Mouse (Mus musculus): ENCODE data around the gene Stpg3. TPM values are rescaled to one million over a fixed set of nuclear protein-coding genes. Genes with fewer than 3 reads are reported as not detected.

Stpg3 gene
- polyA plus RNA-seq, 1 experiment from 2014 or later: not detected

DNA sequence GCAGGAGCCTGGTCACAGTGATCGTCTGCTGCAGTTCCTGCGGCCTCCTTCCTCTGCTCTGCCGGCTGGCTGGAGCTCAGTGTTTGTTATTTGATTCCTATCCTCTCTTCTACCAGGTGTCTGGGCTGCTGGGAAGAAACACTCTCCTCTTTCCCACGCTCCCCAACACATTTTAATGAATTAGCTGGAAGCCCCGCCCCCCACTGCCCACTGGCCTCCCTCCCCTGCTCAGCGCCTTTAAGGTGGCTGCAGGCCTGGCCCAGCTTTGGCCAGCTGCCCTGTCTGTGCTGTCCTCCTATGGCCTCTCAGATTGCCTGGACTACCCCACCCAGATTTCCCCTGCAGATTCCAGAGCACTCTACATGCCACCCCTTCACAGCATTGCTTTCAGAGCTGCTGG is 36.8 kb downstream of the Stpg3 start:
- Histone ChIP-seq H3K4me1 (peaks cover 58% of the 10 kb centered on the region), H3K4me2 (peak overlapping the region; percentile 14), H3K9me3 (no peaks in the 10 kb centered on the region), H3K36me3 (no peaks in the 10 kb centered on the region), H3K27ac (replicated peaks) (peak overlapping the region; percentile 67), H3K27me3 (replicated peaks) (peaks cover 71% of the 10 kb centered on the region), H3K4me3 (no peak overlapping the region), H3K9ac (peak overlapping the region; percentile 52)
- ATAC-seq (ENCODE audit: extremely low read depth, insufficient number of reproducible peaks, low FRiP score, low TSS enrichment): no peak
- 11% methylated on average over 6 of the region's 6 CpGs for WGBS

DNA sequence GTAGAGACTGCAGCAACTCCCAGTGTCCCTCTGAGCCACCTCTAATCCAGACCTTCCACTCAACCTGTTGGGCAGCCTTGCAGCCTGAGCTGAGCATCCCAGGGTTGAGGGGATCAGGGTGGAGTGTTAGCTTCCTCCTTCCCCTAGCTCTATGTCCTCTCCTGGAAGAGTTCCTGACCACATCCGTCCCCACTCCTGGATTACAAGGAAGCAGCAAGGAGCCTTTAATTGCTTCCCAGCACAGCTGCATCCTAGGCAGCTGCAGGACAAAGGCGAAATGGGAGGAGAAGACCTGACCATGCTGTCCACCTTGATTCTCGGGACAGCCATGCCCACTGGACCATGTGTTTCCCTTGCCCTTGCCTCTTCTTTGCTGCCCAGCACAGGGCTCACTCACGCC is 37.4 kb downstream of the Stpg3 start:
- Histone ChIP-seq H3K4me1 (peaks cover 54% of the 10 kb centered on the region), H3K9ac (peak overlapping the region; percentile 52; the same call in 1 of the 2 replicates), H3K36me3 (no peaks in the 10 kb centered on the region), H3K4me3 (0 out of 2 replicates have a peak overlapping the region, but pooled peaks have one; percentile 0), H3K9me3 (no peaks in the 10 kb centered on the region), H3K4me2 (peak overlapping the region; percentile 14; the same call in 1 of the 2 replicates), H3K27me3 (replicated peaks) (peaks cover 67% of the 10 kb centered on the region), H3K27ac (replicated peaks) (peak overlapping the region; percentile 67)
- ATAC-seq (ENCODE audit: extremely low read depth, insufficient number of reproducible peaks, low FRiP score, low TSS enrichment): no peak
- WGBS: 48% methylated on average over 4 of the region's 4 CpGs

DNA sequence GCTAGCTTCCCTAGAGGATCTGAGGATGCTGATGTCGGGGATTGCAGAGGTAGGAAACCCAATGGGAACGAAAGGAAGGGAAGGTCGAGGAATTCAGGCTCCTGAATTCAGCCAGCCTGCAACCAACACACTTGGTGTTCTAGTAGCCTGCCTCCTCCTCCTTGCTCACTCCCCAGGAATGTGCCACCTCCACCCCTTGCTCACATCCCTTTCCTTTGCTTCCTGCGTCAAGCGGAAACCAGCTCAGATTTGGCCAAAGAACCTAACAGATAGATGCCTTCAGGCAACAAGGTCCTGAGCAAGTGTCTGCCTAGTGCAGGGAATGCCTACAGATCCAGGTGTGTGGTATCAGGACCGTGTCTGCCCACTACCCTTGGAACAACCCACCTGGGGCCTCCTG is 37.9 kb downstream of the Stpg3 start:
- Histone ChIP-seq H3K36me3 (no peaks in the 10 kb centered on the region), H3K9ac (0 out of 2 replicates have a peak overlapping the region, but pooled peaks have one; percentile 4), H3K4me3 (no peak overlapping the region), H3K9me3 (no peaks in the 10 kb centered on the region), H3K4me1 (peaks cover 49% of the 10 kb centered on the region), H3K27me3 (replicated peaks) (peaks cover 66% of the 10 kb centered on the region), H3K4me2 (no peak overlapping the region), H3K27ac (replicated peaks) (peak overlapping the region; percentile 67)
- WGBS: 32% methylated on average over 6 of the region's 6 CpGs
- no peak for ATAC-seq (ENCODE audit: extremely low read depth, insufficient number of reproducible peaks, low FRiP score, low TSS enrichment)

DNA sequence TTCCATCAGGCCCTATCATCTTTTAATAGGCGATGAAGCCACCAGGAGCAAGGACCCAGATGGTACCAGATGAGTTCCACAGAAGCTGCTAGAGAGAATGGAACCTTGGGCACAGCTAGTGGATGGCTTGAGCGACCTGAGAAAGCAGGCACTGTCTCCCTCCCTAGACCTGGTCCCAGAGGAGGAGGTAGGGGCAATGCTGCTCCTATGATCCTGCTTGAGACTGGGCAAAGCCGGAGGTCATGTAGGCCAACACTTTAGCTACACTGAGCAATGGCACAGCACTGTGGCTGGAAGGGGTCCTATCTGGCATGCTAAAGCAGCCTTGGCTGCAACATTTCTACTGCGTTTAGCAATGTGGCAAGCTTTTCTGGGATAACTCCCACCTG is 38.8 kb downstream of the Stpg3 start:
- Histone ChIP-seq H3K27me3 (replicated peaks) (peaks cover 58% of the 10 kb centered on the region), H3K9ac (no peak overlapping the region), H3K27ac (replicated peaks) (no peak overlapping the region), H3K4me3 (no peak overlapping the region), H3K9me3 (no peaks in the 10 kb centered on the region), H3K4me2 (no peak overlapping the region), H3K4me1 (peaks cover 44% of the 10 kb centered on the region), H3K36me3 (no peaks in the 10 kb centered on the region)
- WGBS: 66% methylated on average over 4 of the region's 4 CpGs
- no peak for ATAC-seq (ENCODE audit: extremely low read depth, insufficient number of reproducible peaks, low FRiP score, low TSS enrichment)

DNA sequence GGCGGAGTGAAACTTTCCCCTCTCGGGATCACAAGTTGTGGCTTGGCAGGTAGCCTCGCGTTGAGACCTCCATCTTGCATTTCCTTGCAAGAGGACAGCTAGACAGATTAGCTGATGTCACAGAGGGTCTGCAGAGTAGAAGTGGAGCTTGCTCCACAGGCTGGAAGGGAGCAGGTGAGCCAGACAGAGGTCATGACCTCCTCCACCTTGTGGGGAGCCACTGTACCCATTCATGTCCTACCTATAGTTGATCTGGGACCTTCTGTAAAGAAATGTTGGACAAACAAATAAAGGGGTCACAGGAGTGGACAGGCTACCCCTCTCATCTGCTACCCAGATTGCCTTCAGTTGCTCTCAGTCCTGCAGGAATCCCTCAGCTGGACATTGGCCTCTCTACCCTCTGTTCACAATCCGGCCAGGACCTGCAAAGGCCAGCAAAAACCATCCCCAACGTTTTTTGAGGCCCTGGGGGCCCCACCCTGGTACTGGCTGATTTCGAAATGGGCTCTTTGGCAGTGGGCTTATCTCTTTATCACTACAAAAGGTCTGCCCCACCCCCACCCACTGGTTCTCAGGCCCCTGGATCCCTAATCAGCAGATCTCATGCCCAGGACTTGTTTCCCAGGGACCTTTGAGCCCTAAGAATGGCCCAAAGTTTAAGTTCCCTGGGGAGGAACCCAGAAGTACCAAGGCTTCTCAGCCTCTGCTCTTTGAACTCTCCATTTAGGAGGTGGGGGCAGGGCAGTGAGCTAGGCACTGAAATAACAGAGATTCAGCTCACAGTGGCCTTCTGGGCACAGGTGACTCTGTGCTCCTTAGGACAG is 39.4 kb downstream of the Stpg3 start:
- ATAC-seq (ENCODE audit: extremely low read depth, insufficient number of reproducible peaks, low FRiP score, low TSS enrichment): no peak
- Histone ChIP-seq H3K27me3 (replicated peaks) (peaks cover 55% of the 10 kb centered on the region), H3K4me3 (no peak overlapping the region), H3K4me2 (no peak overlapping the region), H3K9ac (no peak overlapping the region), H3K9me3 (no peaks in the 10 kb centered on the region), H3K36me3 (no peaks in the 10 kb centered on the region), H3K27ac (replicated peaks) (no peak overlapping the region), H3K4me1 (peaks cover 47% of the 10 kb centered on the region)
- WGBS: 49% methylated on average over 7 of the region's 7 CpGs

DNA sequence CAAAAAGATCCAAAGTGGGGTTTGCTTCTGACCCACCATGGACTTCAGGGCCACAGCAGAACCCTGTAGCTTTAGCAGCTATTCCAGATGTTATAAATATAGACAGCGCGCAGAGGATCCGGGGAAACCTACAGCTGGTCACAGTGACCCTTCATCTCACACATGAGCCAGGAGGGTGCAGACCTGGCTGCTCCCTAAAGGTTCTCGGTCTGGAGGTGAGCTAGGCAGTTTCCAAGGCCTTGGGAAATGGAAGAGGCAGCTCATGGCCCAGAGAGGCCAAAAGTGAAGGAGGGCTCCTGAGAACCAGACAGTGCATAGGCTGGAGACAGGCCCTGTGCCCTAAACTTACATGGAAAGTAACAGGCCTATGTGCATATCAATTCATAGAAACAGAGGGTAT is 40.6 kb downstream of the Stpg3 start:
- H3K4me2 ChIP-seq: no peak overlapping the region
- peaks cover 48% of the 10 kb centered on the region for H3K4me1 ChIP-seq
- ATAC-seq (ENCODE audit: extremely low read depth, insufficient number of reproducible peaks, low FRiP score, low TSS enrichment): no peak
- H3K36me3 ChIP-seq: no peaks in the 10 kb centered on the region
- no peak overlapping the region for H3K27ac ChIP-seq (replicated peaks)
- H3K27me3 ChIP-seq (replicated peaks): peaks cover 42% of the 10 kb centered on the region
- H3K4me3 ChIP-seq: no peak overlapping the region
- H3K9me3 ChIP-seq: no peaks in the 10 kb centered on the region
- WGBS: 88% methylated on average over 4 of the region's 4 CpGs
- H3K9ac ChIP-seq: no peak overlapping the region

DNA sequence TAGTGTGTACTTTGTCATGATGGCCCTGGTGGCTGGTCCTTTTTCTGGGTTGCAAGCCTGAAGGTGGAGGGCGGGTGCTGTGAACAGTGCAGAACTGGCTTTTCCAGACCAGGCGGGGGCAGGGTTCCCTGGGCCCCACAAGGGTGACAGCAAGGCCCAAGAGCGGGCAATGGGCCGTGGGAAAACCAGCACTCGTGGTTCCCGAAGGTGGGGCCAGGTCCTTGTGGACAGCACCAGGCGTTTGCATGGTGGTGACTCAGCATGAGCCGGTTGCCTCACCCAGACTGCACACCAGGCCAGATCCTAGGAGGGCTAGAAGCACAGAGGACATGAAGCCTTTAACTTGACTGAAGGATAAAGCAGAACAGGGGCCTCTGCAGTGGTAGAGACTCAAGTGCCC is 41.8 kb downstream of the Stpg3 start:
- no peaks in the 10 kb centered on the region for H3K9me3 ChIP-seq
- H3K9ac ChIP-seq: no peak overlapping the region
- H3K4me1 ChIP-seq: peaks cover 45% of the 10 kb centered on the region
- H3K27ac ChIP-seq (replicated peaks): no peak overlapping the region
- 47% methylated on average over 8 of the region's 8 CpGs for WGBS
- no peaks in the 10 kb centered on the region for H3K36me3 ChIP-seq
- H3K27me3 ChIP-seq (replicated peaks): peaks cover 30% of the 10 kb centered on the region
- H3K4me2 ChIP-seq: no peak overlapping the region
- H3K4me3 ChIP-seq: no peak overlapping the region
- ATAC-seq (ENCODE audit: extremely low read depth, insufficient number of reproducible peaks, low FRiP score, low TSS enrichment): no peak

DNA sequence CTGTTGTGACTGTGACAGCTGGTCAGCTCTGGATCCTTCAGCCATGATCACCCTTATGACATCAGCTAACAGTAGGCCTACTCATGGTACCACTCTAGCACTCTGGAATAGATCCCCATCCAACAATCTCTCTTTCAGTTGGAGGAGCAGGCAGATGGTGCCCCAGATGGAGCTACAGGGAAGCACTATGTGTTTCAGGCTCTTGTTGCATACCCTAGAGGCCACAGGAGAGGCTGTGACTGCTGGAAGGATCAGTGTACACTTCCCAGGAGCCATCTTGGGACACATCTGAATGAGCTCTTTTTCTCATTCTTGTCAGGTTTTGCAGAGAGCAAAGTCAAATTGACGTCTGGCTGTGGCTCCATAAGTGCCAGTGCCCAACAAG is 42.7 kb downstream of the Stpg3 start:
- Histone ChIP-seq H3K36me3 (no peaks in the 10 kb centered on the region), H3K4me2 (no peak overlapping the region), H3K27ac (replicated peaks) (no peak overlapping the region), H3K4me1 (peaks cover 43% of the 10 kb centered on the region), H3K27me3 (replicated peaks) (peaks cover 22% of the 10 kb centered on the region), H3K9me3 (no peaks in the 10 kb centered on the region), H3K9ac (no peak overlapping the region), H3K4me3 (no peak overlapping the region)
- no peak for ATAC-seq (ENCODE audit: extremely low read depth, insufficient number of reproducible peaks, low FRiP score, low TSS enrichment)
- 70% methylated on average over 1 of the region's 1 CpGs for WGBS

DNA sequence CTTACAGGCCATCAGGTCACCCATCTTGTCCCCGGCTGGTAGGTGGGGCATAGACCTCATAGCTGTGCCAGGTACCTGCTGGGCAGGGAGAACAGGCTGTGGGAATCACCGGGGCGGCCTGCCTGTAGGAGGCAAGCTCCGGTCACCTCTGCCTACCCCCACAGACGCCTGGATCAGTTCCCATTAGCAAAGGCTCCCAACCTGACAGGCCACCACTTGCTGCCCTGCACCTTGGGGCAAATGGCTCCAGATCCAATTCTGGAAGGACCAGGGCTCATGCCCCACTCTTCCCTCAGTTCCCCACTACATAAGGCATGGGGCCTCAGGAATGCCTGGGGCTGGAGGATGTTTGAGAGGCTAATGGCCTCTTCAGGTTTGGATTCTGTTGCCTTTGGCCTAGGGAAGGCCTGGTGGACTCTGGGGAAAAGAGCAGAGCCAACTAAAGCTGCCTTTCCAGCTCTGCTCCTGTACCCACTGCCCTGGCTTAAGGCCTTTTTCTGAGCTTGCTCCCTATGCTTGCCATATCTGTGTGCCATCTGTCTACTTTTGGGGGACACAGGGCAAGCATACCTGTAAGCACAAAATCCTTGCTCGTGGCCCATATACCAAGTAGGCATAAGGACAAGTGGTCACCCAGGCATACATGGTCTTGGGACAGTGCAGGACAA is 43.2 kb downstream of the Stpg3 start:
- no peak overlapping the region for H3K4me3 ChIP-seq
- H3K9ac ChIP-seq: no peak overlapping the region
- H3K27ac ChIP-seq (replicated peaks): no peak overlapping the region
- WGBS: 80% methylated on average over 6 of the region's 6 CpGs
- H3K27me3 ChIP-seq (replicated peaks): peaks cover 16% of the 10 kb centered on the region
- no peak overlapping the region for H3K4me2 ChIP-seq
- no peaks in the 10 kb centered on the region for H3K36me3 ChIP-seq
- no peak for ATAC-seq (ENCODE audit: extremely low read depth, insufficient number of reproducible peaks, low FRiP score, low TSS enrichment)
- no peaks in the 10 kb centered on the region for H3K9me3 ChIP-seq
- H3K4me1 ChIP-seq: peaks cover 38% of the 10 kb centered on the region

DNA sequence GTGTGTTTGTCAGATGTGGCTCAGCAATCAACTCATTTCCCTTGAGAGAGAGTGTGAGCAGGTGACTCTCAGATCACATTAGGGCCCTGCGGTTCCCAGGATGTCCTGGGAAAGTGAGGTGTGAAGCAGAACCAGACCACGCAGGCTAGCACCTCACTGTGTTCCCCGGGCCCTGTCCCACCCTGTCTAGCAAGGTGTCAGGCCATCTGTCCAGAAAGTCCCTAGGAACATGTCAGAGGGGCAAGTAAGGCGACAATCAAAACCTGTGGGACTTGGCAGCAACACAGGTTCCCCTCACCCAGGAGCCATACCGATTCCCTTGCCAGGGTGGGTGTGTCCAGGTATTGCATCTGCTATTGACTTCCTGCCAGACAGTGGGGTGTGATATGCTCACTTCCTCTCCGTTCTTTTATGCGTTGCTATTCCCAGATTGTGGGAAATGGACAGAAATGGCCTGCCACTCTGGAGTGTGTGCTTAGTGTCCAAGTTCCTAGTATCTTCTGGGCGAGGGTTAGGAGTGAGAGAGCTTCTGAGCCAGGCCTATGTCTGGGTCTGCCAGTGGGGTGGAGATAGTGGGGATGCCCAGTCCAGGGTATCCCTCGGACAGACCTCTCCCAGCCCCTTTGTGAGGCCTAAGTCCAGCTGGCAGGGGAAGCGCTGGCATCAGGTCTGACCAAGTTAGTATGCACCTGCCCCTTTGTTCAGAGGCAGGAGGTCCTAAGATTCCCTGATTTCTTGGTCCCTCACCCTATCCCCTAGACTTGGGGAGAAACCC is 43.9 kb downstream of the Stpg3 start:
- Histone ChIP-seq H3K4me3 (no peak overlapping the region), H3K27ac (replicated peaks) (peak overlapping the region; percentile 17; the same call in 1 of the 2 replicates), H3K4me2 (no peak overlapping the region), H3K9me3 (no peaks in the 10 kb centered on the region), H3K4me1 (peaks cover 36% of the 10 kb centered on the region), H3K36me3 (no peaks in the 10 kb centered on the region), H3K27me3 (replicated peaks) (peaks cover 9% of the 10 kb centered on the region), H3K9ac (no peak overlapping the region)
- no peak for ATAC-seq (ENCODE audit: extremely low read depth, insufficient number of reproducible peaks, low FRiP score, low TSS enrichment)
- WGBS: 56% methylated on average over 10 of the region's 10 CpGs

DNA sequence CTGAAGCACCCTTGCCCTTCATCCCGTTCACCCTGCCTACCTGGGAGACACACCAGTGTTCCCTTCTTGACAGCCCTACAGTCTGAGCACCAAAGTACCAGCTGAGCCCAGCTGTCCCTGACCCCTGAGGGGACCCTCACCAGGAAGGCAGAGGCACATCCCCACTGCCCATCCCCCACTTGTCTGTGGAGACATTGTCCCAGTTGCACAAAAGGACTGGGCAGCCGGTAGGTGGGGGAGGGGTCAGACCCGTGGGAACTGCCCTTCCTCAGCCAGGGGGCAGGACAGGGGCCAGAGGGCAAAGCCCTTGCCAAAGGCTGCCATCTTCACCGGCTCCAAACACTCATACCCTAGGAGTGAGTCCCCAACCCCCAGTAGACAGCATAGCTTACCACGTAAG is 44.7 kb downstream of the Stpg3 start:
- ATAC-seq (ENCODE audit: extremely low read depth, insufficient number of reproducible peaks, low FRiP score, low TSS enrichment): no peak
- Histone ChIP-seq H3K9ac (no peak overlapping the region), H3K27me3 (replicated peaks) (peaks cover 6% of the 10 kb centered on the region; the same call in 1 of the 2 replicates), H3K4me3 (no peak overlapping the region), H3K4me1 (peaks cover 36% of the 10 kb centered on the region), H3K9me3 (no peaks in the 10 kb centered on the region), H3K36me3 (no peaks in the 10 kb centered on the region), H3K27ac (replicated peaks) (no peak overlapping the region), H3K4me2 (no peak overlapping the region)
- 45% methylated on average over 5 of the region's 5 CpGs for WGBS

All from heart, embryonic 13.5 days (tissue).